Mouse (Mus musculus) naive thymus-derived CD4-positive, alpha-beta T cell, adult 2 months (primary cell): ENCODE results near the gene Slc25a38.
"Not testable (repeated sequence)": the region's sequence is repeated elsewhere in the genome, so short reads cannot be mapped to it uniquely, and the experiment has no call there.

ENCODE experiments used
- DNase-seq: peaks from one replicate; pipeline ENCODE4 v3.0.0-alpha.2; 2011; ENCODE audit warnings: low read depth

Slc25a38 gene

GRCm38 (mm10) chr9:120099304-120099703 lies 10.9 kb upstream of the Slc25a38 start:
- no peak for DNase-seq

DNA sequence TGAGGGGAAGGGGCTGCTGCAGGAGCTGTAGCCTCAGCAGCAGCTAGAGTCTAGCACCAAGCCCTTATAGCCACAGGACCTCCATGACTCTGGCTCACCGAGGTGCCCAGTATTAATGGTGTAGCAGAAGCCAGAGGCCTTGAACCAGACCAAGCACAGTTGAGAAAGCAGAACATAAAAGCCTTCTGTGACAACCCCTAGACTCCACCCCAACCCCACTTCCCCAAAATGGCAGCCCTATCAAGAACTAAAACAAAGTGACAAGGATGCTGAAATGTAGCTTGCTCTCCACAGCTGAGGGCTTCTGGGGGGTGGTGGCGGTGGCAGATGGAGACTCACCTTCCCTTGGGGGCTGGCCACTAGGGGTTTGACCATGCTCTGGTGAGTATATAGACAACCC lies 9.0 kb upstream of the Slc25a38 start:
- no peak for DNase-seq

GRCm38 (mm10) chr9:120108953-120109352 lies 1.2 kb upstream of the Slc25a38 start:
- not testable (repeated sequence) for DNase-seq

DNA sequence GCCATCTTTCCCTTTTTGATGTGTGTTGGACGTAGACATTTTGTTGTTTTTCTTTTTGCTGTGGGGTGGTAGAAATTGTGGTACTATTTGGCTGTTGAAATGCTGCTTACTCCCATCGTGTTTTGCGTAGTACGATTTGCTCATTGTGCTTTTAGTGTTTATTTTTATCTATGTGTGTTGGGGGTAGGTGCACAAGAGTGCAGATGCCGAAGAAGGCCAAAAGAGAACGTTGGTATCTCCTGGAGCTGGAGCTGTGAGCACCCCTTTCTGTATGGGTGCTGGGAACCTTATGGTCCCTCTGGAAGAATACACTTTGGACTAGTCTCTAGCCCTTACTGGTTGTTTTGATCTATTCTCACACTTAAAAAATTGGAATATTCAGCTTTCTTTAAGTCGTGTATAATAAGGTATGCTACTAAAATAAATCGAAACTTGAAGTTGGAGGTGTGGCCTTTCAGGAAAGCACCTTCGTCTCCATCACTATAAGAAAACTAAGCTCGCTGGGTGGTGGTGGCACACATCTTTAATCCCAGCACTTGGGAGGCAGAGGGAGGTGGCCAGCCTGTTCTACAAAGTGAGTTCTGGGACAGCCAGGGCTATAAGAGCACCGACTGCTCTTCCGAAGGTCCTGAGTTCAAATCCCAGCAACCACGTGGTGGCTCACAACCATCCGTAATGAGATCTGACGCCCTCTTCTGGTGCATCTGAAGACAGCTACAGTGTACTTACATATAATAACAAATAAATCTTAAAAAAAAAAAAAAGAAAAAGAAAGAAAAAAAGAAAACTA lies 1.2 kb downstream of the Slc25a38 start:
- no peak for DNase-seq

DNA sequence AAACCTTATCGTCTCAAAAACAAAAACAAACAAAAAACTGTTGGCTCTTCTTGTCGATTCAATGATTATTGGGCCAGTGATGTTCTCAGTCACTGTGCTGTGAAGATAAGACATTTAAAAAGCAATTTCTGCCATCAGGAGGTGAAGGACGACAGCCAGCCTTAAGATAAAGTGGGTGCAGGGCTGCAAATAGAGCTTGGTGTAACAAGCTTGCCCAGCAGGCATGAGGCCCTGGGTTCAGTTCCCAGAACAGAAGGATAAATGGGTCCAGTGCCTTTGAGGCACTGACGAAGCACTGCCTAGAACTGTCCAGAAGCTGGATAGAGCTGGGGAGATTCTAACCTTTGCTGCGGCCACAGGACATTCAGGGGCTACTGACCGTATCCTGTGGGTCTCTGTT lies 2.3 kb downstream of the Slc25a38 start:
- DNase-seq = no peak

DNA sequence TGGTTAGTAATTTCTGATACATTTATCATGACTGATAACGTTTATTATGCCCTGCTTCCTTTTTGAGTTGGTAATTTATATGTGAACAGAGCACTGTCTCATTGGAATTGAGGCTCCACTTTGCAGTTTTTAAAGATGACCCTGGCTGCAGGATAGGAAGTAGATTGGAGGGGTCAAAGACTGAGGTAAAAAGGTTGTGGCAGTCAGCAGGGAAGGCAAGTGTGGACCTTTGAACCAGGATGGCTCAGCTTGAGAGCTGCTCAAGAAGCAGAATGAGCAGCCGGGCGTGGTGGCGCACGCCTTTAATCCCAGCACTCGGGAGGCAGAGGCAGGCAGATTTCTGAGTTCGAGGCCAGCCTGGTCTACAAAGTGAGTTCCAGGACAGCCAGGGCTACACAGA lies 3.3 kb downstream of the Slc25a38 start:
- no peak for DNase-seq

GRCm38 (mm10) chr9:120114051-120114788 lies 4.0 kb downstream of the Slc25a38 start:
- no peak for DNase-seq

GRCm38 (mm10) chr9:120114789-120115151 lies 4.6 kb downstream of the Slc25a38 start:
- no peak for DNase-seq

GRCm38 (mm10) chr9:120115580-120115979 lies 5.4 kb downstream of the Slc25a38 start:
- DNase-seq = no peak

DNA sequence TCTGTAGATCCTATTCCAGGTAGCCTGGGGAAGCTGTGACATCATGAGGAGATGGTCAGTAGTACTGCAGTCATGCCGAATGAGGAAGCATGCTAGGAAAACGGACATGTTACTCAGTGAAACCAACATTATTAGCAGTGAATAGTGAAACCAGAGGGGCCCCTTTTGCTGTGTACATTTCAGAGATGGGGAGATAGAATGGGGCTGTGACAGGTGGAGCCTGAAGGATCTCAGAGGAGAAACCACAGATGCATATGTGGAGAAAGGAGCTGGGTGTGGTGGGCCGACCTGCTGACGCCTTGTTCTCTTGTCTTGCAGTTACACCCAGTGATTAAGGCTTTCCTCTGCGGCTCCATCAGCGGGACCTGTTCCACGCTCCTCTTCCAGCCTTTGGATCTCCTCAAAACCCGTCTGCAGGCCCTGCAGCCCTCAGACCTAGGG lies 6.0 kb downstream of the Slc25a38 start:
- DNase-seq = no peak

- DNase-seq = no peak
These were observed 8.0 kb downstream of the Slc25a38 start for GRCm38 (mm10) chr9:120118212-120118611.

DNA sequence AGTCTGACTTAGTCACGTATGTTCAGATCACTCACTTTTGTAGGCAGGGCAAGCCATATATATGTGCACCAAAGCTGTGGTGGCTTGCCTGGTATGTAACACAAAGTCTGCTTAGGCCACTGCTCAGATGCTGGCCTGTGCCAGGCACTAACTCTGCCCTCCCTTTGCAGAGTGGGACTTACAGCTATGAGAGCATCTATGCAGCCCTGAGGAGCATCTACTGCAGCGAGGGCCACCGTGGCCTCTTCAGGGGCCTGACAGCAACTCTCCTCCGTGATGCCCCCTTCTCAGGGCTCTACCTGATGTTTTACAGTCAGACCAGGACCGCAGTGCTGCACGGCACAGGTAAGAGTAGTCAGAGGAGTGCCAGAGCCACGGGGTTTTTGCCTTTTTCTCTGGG lies 10.3 kb downstream of the Slc25a38 start:
- no peak for DNase-seq

- peak; percentile 43 for DNase-seq
These were observed 16.7 kb downstream of the Slc25a38 start for GRCm38 (mm10) chr9:120126868-120127267.

- peak; percentile 99 for DNase-seq
These were observed 17.5 kb downstream of the Slc25a38 start, which contains the start of gene Rpsa for GRCm38 (mm10) chr9:120127538-120128251. Rpsa (plus strand) TSS chr9:120127689.

DNA sequence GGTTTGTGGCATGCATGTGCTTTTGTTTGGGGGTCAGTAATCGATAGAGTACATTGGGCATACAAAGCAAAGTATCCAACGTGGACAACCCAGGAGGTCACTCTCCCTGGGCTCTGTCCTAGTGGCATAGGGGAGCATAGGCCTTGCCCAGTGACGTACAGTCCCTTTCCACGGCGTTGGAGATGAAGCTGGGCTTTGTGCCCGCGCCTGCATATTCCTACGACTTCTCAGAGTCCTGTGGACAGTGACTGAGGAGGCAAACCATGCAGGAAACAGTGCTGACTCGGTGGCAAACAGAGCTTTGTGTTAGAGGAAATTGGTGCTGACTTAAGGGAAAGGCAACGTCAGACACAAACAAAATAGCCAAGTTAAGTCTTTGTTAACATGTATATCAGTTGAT lies 19.1 kb downstream of the Slc25a38 start:
- DNase-seq = peak; percentile 29

DNA sequence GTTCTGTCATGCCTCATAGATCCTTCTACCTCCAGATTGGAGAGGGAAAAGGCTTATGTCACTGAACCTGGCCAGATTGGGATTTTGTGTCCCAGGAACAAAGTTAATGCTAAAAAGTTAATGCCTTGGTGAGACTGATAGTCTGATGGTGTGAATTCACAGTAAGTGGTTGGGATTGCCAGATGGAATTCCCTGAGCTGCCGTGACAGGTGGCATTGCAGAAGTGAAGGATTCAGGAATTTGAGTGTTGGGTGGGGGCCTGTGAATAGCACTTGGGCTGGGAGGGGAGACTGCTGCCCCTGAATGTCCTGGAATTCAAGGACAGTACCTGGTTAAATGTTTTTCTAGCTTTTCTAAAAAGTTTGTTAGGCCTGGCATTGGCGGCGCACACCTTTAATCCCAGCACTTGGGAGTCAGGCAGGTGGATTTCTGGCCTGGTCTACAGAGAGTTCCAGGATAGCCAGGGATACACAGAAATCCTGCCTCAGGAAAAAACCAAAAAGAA lies 21.7 kb downstream of the Slc25a38 start:
- no peak for DNase-seq

DNA sequence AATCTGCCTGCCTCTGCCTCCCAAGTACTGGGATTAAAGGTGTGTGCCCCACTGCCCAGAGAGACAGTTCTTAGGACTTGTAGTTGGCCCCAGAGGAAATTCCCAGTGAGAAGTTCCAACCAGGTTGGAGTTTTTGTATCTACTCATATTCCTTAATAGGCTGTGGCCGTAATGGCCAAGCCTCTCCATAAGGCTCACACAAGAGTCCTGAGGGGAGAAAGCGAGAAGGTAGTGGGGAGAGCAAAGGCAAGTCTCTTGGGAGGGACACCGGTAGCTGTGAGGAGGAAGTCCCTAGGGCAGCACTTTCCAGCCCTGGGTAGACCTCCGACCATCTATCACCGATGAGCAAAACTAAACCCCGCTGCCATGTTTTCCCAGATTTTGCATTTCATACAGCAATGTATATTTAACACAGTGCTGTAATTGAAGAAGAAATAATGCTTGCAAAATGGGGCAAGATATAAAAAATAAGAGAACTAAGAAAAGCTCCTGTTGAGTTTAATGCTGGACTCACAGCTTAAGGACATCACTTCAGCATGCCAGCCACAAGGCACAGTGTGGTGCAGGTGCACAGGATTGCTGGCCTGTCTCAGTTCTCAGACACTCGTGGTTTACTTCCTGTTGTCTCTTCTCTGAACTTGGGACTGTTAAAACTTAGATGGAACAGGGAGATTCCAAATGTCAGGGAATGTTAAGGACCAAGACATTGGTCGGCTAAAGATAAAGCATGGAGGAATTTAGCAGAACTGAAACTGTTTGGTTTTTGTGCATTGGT lies 23.0 kb downstream of the Slc25a38 start:
- no peak for DNase-seq

DNA sequence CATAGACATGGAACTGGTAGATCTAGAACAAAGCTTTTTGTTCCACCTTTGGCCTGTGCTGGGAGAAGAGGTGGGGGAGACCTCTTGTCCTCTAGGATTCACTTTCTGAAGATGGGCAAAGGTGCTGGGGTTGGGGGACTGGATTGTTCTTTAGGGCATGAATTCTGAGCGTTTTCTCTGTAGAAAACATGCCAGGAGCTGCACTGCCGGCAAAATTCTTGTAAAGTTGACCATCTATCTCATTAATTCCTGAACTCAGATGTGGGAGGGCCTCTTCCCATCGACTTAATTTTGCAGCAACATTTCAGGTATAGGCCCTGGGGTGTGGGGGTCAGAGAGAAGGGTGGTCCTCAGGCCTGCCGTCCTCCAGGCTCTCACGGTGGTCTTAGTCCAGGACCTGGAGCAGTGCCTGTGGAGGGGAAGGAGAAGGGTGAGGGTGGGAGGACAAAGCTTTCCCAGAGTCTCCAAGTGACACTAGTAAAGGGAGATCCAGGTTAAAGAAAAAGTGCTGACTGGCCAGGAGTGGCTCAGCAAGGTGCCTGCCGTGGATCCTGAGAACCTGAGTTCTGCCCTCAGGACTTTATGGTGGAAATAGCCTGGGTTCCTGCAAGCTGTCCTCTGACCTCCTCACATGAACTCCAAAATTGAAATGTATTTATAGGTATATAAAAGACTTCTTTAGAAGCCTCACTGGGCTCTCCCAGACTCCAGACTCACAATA lies 23.7 kb downstream of the Slc25a38 start:
- DNase-seq = no peak

- DNase-seq = no peak
These were observed 24.5 kb downstream of the Slc25a38 start for GRCm38 (mm10) chr9:120134529-120135160.

DNA sequence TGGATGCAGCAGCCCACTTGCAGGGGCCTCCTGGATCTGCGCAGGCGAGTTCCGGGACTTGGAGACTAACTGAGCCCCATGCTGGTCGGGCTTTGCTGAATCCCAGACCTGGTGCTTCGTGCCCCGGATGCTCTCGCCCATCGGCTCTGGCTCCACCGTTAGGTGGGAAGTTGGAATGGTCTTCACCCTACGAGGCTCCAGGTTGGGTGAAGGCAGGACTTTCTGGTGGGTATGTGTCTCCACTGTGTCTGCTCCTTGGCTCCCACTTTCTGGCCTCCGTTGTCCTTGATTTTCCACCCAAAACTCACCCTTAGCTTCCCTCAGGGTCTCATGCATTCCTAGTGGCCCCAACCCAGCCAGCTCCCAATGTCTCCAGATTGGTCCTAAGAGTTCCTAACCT lies 25.3 kb downstream of the Slc25a38 start:
- no peak for DNase-seq

GRCm38 (mm10) chr9:120140652-120141051 lies 30.5 kb downstream of the Slc25a38 start:
- peak; percentile 83 for DNase-seq
